Mouse (Mus musculus) midbrain, embryonic 11.5 days (tissue): ENCODE measurements around the gene Ppp2r3d. TPM values are rescaled to one million over a fixed set of nuclear protein-coding genes. Genes with fewer than 3 reads are reported as not detected.
"Not testable (repeated sequence)": the region's sequence is repeated elsewhere in the genome, so short reads cannot be mapped to it uniquely, and the experiment has no call there.

Experiments used
- ATAC-seq: fragments of 200-750 bp; cut with Nextera tagmentation; 2 replicates; pipeline ENCODE4 v1.8.0; 2017; ENCODE audit warnings: moderate TSS enrichment, moderate library complexity; ENCODE audit not compliant: low FRiP score
- DNase-seq: peaks from one replicate; pipeline ENCODE4 v3.0.0; 2015; ENCODE audit warnings: low spot score; ENCODE audit errors: missing footprints
- H3K27ac ChIP-seq: fragments of 300-500 bp; sonication (generic); 2 replicates; pipeline ENCODE4 v1.5.1; 2014; ENCODE audit warnings: low read depth, low read length
- H3K27me3 ChIP-seq: fragments of 300-500 bp; sonication (generic); 2 replicates; pipeline ENCODE4 v1.6.1; 2014; ENCODE audit warnings: mild to moderate bottlenecking, low read length, moderate library complexity, mixed read lengths; ENCODE audit not compliant: control insufficient read depth, insufficient read depth
- H3K36me3 ChIP-seq: fragments of 300-500 bp; sonication (generic); 2 replicates; pipeline ENCODE4 v1.6.1; 2014; ENCODE audit warnings: mild to moderate bottlenecking, low read length, moderate library complexity, mixed read lengths; ENCODE audit not compliant: control insufficient read depth, insufficient read depth
- H3K4me1 ChIP-seq: fragments of 300-500 bp; sonication (generic); 2 replicates; pipeline ENCODE4 v1.6.1; 2014; ENCODE audit warnings: low read length; ENCODE audit not compliant: control insufficient read depth, insufficient read depth
- H3K4me2 ChIP-seq: fragments of 300-500 bp; sonication (generic); 2 replicates; pipeline ENCODE4 v1.6.1; 2014; ENCODE audit warnings: mild to moderate bottlenecking, moderate library complexity
- H3K4me3 ChIP-seq: fragments of 300-500 bp; sonication (generic); 2 replicates; pipeline ENCODE4 v1.5.1; 2014; ENCODE audit warnings: low read depth, low read length
- H3K9ac ChIP-seq: fragments of 300-500 bp; sonication (generic); 2 replicates; pipeline ENCODE4 v1.6.1; 2014; ENCODE audit warnings: low read length
- H3K9me3 ChIP-seq: fragments of 300-500 bp; sonication (generic); 2 replicates; pipeline ENCODE4 v1.6.1; 2016; ENCODE audit warnings: low read length; ENCODE audit not compliant: control insufficient read depth
- WGBS: fragments of 180-500 bp; shearing (Covaris S2); extraction: QIAGEN DNeasy Blood & Tissue Kit; methylation state at CpG from one replicate; pipeline ENCODE4 v1.1.7; 2014; 5-methylcytosine and 5-hydroxymethylcytosine counted together
- polyA plus RNA-seq: library from polyadenylated mRNA; unstranded; fragments of >200 nt; fragmentation: Nextera tagmentation; extraction: Ambion mirVana; gene quantifications from 2 replicates; pipeline ENCODE4 v1.2.1, GENCODE M21; 2014

Gene Ppp2r3d
- polyA plus RNA-seq, result 84.3 and 113 TPM in 2 replicates

DNA sequence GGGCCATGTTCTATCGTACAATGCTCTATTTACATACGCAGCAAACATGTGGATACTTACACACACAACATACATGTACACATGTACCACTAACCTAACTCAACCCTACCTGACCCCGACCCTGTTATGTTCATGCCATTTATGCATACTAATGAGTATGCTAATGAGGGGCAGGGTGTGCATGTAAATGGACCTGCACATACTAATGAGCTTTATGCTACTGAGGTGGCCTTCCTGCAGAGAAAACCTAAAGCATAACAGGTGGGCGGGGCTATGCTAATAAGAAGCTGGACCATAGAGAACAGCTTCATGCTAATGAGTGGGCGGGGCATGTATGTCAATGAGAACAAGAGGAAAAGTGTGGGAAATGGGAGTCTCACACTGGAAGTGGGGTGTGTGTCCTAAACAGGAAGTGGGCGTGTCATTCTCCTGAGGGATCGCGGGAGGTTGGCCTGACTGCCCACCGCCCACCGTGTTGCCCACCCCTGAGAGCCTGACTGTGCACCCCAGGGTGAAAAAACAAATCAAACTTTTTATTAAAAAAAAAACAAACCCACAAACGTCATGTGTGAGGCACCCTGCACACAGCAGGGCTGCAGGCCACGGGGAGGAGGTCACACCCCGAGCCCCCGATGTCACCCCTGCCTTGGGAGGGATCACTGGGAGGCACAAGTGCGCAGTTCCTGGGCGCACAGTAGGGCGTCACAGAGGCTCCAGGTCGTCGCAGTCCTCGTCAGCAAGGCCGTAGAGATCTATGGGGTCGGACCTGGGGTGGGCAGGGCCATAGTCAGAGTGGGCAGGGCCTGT is at the start of gene Ppp2r3d:
TSS of gene Ppp2r3d (minus strand) at position 803 of the 807 bp plus-strand sequence.
- Histone ChIP-seq H3K9ac (no peak within 1 kb of the TSS), H3K27me3 (no peaks in the 10 kb centered on the region), H3K4me2 (no peak within 1 kb of the TSS), H3K4me1 (no peaks in the 10 kb centered on the region), H3K27ac (no peak within 1 kb of the TSS), H3K4me3 (no peak within 1 kb of the TSS), H3K36me3 (peaks cover 12% of the 10 kb centered on the region), H3K9me3 (no peaks in the 10 kb centered on the region; the same call in 1 of the 2 replicates)
- DNase-seq (no peak), ATAC-seq (peak; percentile 75)
- WGBS, result 96% methylated on average over 22 of the region's 22 CpGs

DNA sequence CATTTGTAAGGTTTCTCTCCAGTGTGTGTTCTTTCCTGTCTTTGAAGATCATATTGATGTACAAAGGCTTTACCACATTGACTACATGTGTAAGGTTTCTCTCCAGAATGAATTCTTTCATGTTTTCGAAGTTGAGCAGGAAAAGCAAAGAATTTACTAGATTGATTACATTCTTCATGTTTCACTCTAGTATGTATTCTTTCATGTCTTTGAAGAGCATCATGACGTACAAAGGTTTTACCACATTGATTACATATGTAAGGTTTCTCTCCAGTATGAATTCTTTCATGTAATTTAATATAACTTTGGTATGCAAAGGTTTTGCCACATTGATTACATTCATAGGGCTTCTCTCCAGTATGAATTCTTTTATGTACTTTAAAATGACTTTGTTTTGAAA is 17.0 kb upstream of the Ppp2r3d start, which contains the start of gene Gm21836:
TSS of gene Gm21836 (minus strand) at position 101 of the 400 bp plus-strand sequence.
- H3K4me2 ChIP-seq, H3K36me3 ChIP-seq, H3K27me3 ChIP-seq, H3K9ac ChIP-seq, DNase-seq, H3K27ac ChIP-seq, H3K4me1 ChIP-seq, H3K4me3 ChIP-seq, H3K9me3 ChIP-seq, ATAC-seq: not testable (repeated sequence)
- 87% methylated on average over 2 of the region's 2 CpGs for WGBS

DNA sequence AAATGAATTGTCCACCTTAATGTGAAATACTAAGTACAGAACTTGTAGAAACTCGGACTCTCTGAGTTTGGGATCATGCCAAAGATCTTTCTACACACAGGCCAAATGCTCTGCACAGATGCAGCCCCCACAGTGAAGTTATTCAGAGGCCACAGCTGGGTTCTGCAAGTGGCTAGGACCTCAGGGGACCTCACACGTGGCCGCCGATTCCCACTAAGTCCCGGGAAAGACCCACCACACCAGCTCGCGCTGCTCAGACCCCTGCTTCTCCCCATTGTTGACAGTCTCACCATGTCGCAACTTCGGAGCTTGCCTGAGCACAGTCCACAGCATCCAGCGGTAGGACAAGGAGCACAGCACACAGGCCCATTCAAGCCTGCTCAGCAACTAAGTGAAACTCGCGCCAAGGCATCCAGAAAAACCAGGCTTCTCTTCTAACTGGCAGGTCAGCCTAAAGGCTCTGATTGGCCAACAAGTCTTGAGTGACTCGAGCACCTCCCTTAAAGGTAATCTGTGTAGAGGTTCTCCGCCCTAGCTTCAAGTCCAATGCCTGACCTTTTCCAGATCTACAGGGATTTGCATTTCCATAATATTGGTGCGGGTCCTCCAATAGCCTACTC is 3.8 kb upstream of the Ppp2r3d start:
- H3K27ac ChIP-seq, DNase-seq, H3K27me3 ChIP-seq, H3K4me3 ChIP-seq, H3K9me3 ChIP-seq, H3K9ac ChIP-seq, H3K4me2 ChIP-seq, ATAC-seq, H3K4me1 ChIP-seq: not testable (repeated sequence)
- peaks cover 12% of the 10 kb centered on the region for H3K36me3 ChIP-seq
- WGBS, result 68% methylated on average over 12 of the region's 15 CpGs

DNA sequence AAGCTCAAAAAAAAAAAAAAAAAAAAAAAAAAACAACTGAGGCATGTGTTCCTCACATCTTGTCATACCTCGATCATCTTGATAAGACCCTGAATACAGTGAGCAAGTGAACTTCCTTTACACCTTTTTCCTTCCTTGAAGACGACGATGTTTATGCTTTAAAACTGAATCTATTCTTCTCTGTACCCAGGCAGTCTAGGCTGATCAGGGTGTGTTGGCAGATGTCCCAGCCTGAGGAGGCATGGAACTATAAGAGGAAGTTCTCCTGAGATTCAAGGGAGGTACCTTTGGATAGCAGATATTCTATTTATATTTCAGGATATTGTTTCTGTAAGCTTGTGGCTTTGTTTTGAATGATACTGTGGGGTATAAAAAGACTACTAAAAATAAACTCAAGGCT is 1.4 kb upstream of the Ppp2r3d start:
- H3K9ac ChIP-seq, result no peak overlapping the region
- DNase-seq, result no peak
- no peak overlapping the region for H3K4me2 ChIP-seq
- H3K4me1 ChIP-seq, result no peaks in the 10 kb centered on the region
- ATAC-seq, result no peak
- peaks cover 12% of the 10 kb centered on the region for H3K36me3 ChIP-seq
- no peaks in the 10 kb centered on the region for H3K27me3 ChIP-seq
- 83% methylated on average over 3 of the region's 3 CpGs for WGBS
- H3K4me3 ChIP-seq, result no peak overlapping the region
- no peak overlapping the region for H3K27ac ChIP-seq
- H3K9me3 ChIP-seq, result no peaks in the 10 kb centered on the region; the same call in 1 of the 2 replicates

DNA sequence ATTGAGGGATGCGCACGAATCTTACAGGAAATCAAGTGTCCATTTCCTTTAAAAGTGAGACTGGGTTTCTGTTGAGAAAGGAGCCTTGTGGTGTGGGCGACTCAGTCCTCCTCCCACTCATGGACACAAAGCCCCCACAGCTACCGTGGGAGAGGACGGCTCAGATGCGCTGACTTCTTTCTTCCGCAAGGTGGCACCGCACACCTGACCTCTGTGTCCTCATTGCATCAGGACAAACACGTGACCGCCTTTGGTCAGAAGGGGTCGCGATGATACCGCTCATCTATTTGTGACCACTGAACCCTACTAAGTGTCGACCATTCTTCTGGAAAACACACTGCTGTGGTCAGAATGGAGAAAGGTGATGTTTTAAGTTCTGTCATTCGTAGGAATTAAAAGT is 1.0 kb downstream of the Ppp2r3d start:
- H3K4me2 ChIP-seq, result no peak overlapping the region
- 91% methylated on average over 15 of the region's 15 CpGs for WGBS
- DNase-seq (no peak), ATAC-seq (peak; percentile 54; the same call in 1 of the 2 replicates)
- no peaks in the 10 kb centered on the region for H3K27me3 ChIP-seq
- H3K36me3 ChIP-seq, result peaks cover 12% of the 10 kb centered on the region
- H3K4me1 ChIP-seq, result no peaks in the 10 kb centered on the region
- no peaks in the 10 kb centered on the region; the same call in 1 of the 2 replicates for H3K9me3 ChIP-seq
- no peak overlapping the region for H3K4me3 ChIP-seq
- H3K27ac ChIP-seq, result no peak overlapping the region
- no peak overlapping the region for H3K9ac ChIP-seq

DNA sequence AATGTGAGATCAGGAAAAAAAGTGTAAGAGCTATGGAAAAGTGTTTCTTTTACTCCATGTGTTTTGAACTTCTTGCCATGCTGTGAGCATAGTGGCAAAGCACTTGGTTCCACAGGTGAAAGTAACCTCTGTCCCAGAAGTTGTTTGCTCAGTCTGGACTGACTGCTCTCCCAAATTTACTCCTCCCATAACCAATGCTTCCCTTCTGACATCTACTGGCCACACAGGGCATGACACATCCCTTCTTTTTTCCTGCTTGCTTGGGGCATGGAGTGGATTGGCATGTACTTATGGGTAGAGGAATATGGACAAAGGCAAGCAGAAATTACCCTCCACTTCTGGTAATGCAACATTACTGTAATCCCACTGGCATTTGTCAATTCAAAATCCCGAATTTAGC is 20.1 kb downstream of the Ppp2r3d start:
- H3K9ac ChIP-seq, result no peak overlapping the region
- no peaks in the 10 kb centered on the region for H3K9me3 ChIP-seq
- H3K36me3 ChIP-seq, result no peaks in the 10 kb centered on the region
- H3K4me1 ChIP-seq, result no peaks in the 10 kb centered on the region
- no peak for ATAC-seq
- H3K27ac ChIP-seq, result no peak overlapping the region
- no peak overlapping the region for H3K4me3 ChIP-seq
- H3K4me2 ChIP-seq, result no peak overlapping the region
- H3K27me3 ChIP-seq, result no peaks in the 10 kb centered on the region
- 5% methylated on average over 1 of the region's 1 CpGs for WGBS
- DNase-seq, result peak; percentile 86

DNA sequence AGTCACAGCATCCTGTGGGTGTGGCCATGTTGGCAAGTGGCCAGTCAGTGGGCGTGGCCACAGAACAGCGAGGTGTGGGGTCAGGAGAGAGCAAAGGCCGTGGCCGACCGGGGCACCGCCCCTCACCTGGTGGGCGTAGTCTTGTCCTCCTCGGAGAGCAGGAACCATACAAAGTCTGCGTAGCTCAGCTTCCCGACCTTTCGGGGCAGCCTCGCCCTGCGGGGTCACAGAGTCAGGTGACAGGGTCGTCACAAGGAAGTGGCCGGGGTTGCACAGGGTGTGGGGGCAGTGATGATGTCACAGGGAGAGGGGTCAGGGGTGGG is 34.2 kb downstream of the Ppp2r3d start:
- Histone ChIP-seq H3K36me3 (peaks cover 34% of the 10 kb centered on the region), H3K4me2 (no peak overlapping the region), H3K27ac (no peak overlapping the region), H3K9me3 (peaks cover 15% of the 10 kb centered on the region; the same call in 1 of the 2 replicates), H3K9ac (no peak overlapping the region), H3K27me3 (no peaks in the 10 kb centered on the region), H3K4me1 (no peaks in the 10 kb centered on the region), H3K4me3 (no peak overlapping the region)
- ATAC-seq (peak; percentile 10), DNase-seq (peak; percentile 79)
- WGBS, result 96% methylated on average over 15 of the region's 15 CpGs

DNA sequence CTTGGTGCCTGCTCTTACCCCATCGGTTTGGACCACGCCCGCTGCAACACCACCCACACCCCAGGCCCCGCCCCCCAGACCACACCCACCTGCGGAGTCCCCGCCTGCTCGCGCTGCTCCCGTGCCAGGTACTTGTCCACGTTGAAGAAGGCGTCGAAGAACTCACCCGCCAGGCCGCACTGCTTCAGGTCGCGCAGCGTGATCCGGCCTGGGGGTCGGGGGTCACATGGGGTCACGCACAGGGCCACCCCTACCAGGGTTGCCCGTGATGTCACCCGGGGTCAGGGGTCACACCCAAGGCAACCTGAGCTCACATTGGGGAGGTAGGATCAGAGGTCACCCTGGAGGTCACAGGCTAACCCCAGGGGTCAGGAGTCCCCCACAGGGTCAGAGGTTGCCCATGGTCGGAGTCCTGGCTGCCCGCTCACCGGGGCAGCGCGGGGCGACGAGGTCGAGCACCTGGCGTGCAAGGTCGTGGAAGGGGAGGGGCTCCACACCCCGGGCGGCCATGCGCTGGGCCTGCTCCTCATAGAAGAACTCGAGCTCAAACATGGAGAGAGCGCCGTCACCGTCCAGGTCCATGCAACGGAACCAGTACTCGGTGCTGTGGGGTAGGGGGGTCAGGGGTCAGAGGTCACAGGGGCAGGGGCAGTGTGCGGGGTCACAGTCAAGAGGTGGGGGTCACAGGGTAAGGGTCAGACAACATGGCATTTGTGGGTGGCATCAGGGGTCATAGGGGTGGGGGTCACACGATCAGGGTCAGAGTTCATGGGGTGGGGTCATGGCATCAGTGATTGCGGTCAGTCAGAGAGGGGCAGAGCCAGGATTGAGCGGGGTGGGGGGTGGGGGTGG is 34.8 kb downstream of the Ppp2r3d start:
- peaks cover 34% of the 10 kb centered on the region for H3K36me3 ChIP-seq
- no peak overlapping the region for H3K9ac ChIP-seq
- ATAC-seq (peak; percentile 25), DNase-seq (peak; percentile 49)
- no peaks in the 10 kb centered on the region for H3K4me1 ChIP-seq
- no peak overlapping the region for H3K27ac ChIP-seq
- 98% methylated on average over 45 of the region's 45 CpGs for WGBS
- H3K4me3 ChIP-seq, result no peak overlapping the region
- no peaks in the 10 kb centered on the region for H3K27me3 ChIP-seq
- peaks cover 15% of the 10 kb centered on the region; the same call in 1 of the 2 replicates for H3K9me3 ChIP-seq
- H3K4me2 ChIP-seq, result no peak overlapping the region
